Mouse (Mus musculus) kidney, adult 18-20 months (tissue): ENCODE results near the gene Morc2a.

Experiments
- DNase-seq: peaks from one replicate; pipeline ENCODE4 v3.0.0; 2021

Gene Morc2a

GRCm38 (mm10) chr11:3738778-3739177 lies 89.8 kb downstream of the Morc2a start:
- no peak for DNase-seq
